ENCODE assay signal across 8 mouse cellular contexts in genomic region chr11:78037831-78038752, GRCm38 (mm10). TPM values are rescaled to one million over a fixed set of nuclear protein-coding genes. Genes with fewer than 3 reads are reported as not detected.
A peak's percentile ranks its signal among the peaks of the same experiment; 100 is the strongest.
DNase-seq lines count a peak whose midpoint lies in the region; ATAC-seq and TF ChIP-seq lines count a peak whose summit lies in the region.

Flot2 (plus strand) TSS chr11:78037931.

- H3K4me2 ChIP-seq in midbrain, postnatal 0 days (ENCODE audit: low read depth, low read length, poor library complexity, severe bottlenecking): peak within 1 kb of the TSS; percentile 59
- peak within 1 kb of the TSS; percentile 78 for H3K4me2 ChIP-seq in stomach, embryonic 14.5 days (replicated peaks; ENCODE audit: low read depth, low read length)

- 2% methylated on average over 54 of the region's 55 CpGs for WGBS in liver, adult 2 months
- under 1% methylated on average over 44 of the region's 55 CpGs for WGBS in midbrain, postnatal 0 days
- WGBS in stomach, embryonic 14.5 days: 2% methylated on average over 55 of the region's 55 CpGs

- no peaks in the 10 kb centered on the region for H3K36me3 ChIP-seq in liver, adult 2 months (ENCODE audit: control insufficient read depth, insufficient read depth, low read length)
- 0 out of 2 replicates have a peak, but pooled peaks cover 3% of the 10 kb centered on the region for H3K36me3 ChIP-seq in midbrain, postnatal 0 days (ENCODE audit: insufficient read depth, low read length)
- H3K36me3 ChIP-seq in stomach, embryonic 14.5 days (ENCODE audit: control insufficient read depth, insufficient read depth, low read length): no peaks in the 10 kb centered on the region; the same call in 1 of the 2 replicates

- H3K27ac ChIP-seq in liver, adult 2 months (replicated peaks; ENCODE audit: insufficient read depth, low read depth, low read length): peak within 1 kb of the TSS; percentile 86
- peak within 1 kb of the TSS; percentile 86 for H3K27ac ChIP-seq in midbrain, postnatal 0 days (ENCODE audit: low read depth, low read length)
- peak within 1 kb of the TSS; percentile 80; the same call in 1 of the 2 replicates for H3K27ac ChIP-seq in stomach, embryonic 14.5 days (ENCODE audit: low read length)

- H3K9me3 ChIP-seq in midbrain, postnatal 0 days (ENCODE audit: low read length): no peaks in the 10 kb centered on the region
- no peaks in the 10 kb centered on the region for H3K9me3 ChIP-seq in stomach, embryonic 14.5 days (ENCODE audit: control insufficient read depth, low read depth, low read length)

- peak within 1 kb of the TSS; percentile 93 for H3K4me3 ChIP-seq in liver, adult 2 months (ENCODE audit: insufficient read depth, low read depth, low read length)
- peak within 1 kb of the TSS; percentile 56 for H3K4me3 ChIP-seq in midbrain, postnatal 0 days (ENCODE audit: low read depth, low read length)
- peak within 1 kb of the TSS; percentile 64 for H3K4me3 ChIP-seq in stomach, embryonic 14.5 days (ENCODE audit: low read depth, low read length)

- peak; percentile 78 for ATAC-seq in midbrain, postnatal 0 days (ENCODE audit: low FRiP score)
- ATAC-seq in stomach, embryonic 14.5 days (ENCODE audit: insufficient number of reproducible peaks, insufficient read depth, low FRiP score, low read depth): peak; percentile 84

- TF ChIP-seq POLR2A in liver, adult 2 months (IDR thresholded peaks at IDR 0.05; ENCODE audit: extremely low read depth, insufficient read depth, low read length): peak; percentile 32; the same call in 1 of the 2 replicates

- peaks cover 2% of the 10 kb centered on the region; the same call in 1 of the 2 replicates for H3K79me2 ChIP-seq in liver, adult 2 months (ENCODE audit: control insufficient read depth, insufficient read depth, low read length)

- TF ChIP-seq CTCF in liver, adult 2 months (IDR thresholded peaks at IDR 0.05; ENCODE audit: low read depth, low read length): 0 out of 2 replicates have a peak, but pooled peaks have one; percentile 4
- 0 out of 2 replicates have a peak, but pooled peaks have one; percentile 20 for TF ChIP-seq CTCF in midbrain, postnatal 0 days (IDR thresholded peaks at IDR 0.05)

- peak; percentile 56 to 73 for DNase-seq in urinary bladder, adult 18-20 months (ENCODE audit: low spot score in 2 of 2)
- DNase-seq in urinary bladder, postnatal 10 days (ENCODE audit: low spot score): no peak
- peak; percentile 75 for DNase-seq in embryo, embryonic 9.5 days (ENCODE audit: extremely low spot score)
- peak; percentile 65 to 70 for DNase-seq in heart, adult 18-20 months
- peak; percentile 42 for DNase-seq in kidney, adult 11 months
- peak; percentile 66 for DNase-seq in liver, adult 2 months (ENCODE audit: extremely low read depth, low read depth, low spot score)
- DNase-seq in midbrain, postnatal 0 days (ENCODE audit: low spot score): peak; percentile 75

- peak within 1 kb of the TSS; percentile 92 for H3K9ac ChIP-seq in liver, adult 2 months (ENCODE audit: low read depth, low read length)
- H3K9ac ChIP-seq in midbrain, postnatal 0 days (replicated peaks; ENCODE audit: low read length, poor library complexity, severe bottlenecking): peak within 1 kb of the TSS; percentile 76
- peak within 1 kb of the TSS; percentile 56 for H3K9ac ChIP-seq in stomach, embryonic 14.5 days (replicated peaks; ENCODE audit: low read depth, low read length)

- peaks cover 5% of the 10 kb centered on the region for H3K4me1 ChIP-seq in liver, adult 2 months (ENCODE audit: control insufficient read depth, insufficient read depth, low read length)
- peaks cover 9% of the 10 kb centered on the region; the same call in 1 of the 2 replicates for H3K4me1 ChIP-seq in midbrain, postnatal 0 days (ENCODE audit: insufficient read depth, low read length)
- H3K4me1 ChIP-seq in stomach, embryonic 14.5 days (ENCODE audit: control insufficient read depth, insufficient read depth, low read length): peaks cover 6% of the 10 kb centered on the region; the same call in 1 of the 2 replicates

- no peaks in the 10 kb centered on the region for H3K27me3 ChIP-seq in liver, adult 2 months (ENCODE audit: control insufficient read depth, insufficient read depth, low read length)
- no peaks in the 10 kb centered on the region for H3K27me3 ChIP-seq in midbrain, postnatal 0 days (ENCODE audit: insufficient read depth, low read length)
- H3K27me3 ChIP-seq in stomach, embryonic 14.5 days (ENCODE audit: control insufficient read depth, insufficient read depth, low read length): no peaks in the 10 kb centered on the region

RNA-seq across cellular contexts. Expression of gene Flot2, which starts in this region (rescaled TPM):
- total RNA-seq in heart, adult 18-20 months (2021): 10 to 100 TPM; 54.1 to 56.0 TPM
- total RNA-seq in liver, adult 2 months (2014; rRNA removed): 19.1 and 23.0 TPM in 2 replicates
- 66.5 and 70.7 TPM in 2 replicates for polyA plus RNA-seq in liver, adult 2 months (2012; rRNA removed)
- 67.3 and 87.1 TPM in 2 replicates for total RNA-seq in midbrain, postnatal 0 days (2014; rRNA removed)
- polyA plus RNA-seq in midbrain, postnatal 0 days (2015; fragmentation: Nextera tagmentation; extraction: Ambion mirVana): 92.7 and 97.9 TPM in 2 replicates
- polyA plus RNA-seq in stomach, embryonic 14.5 days (2014; fragmentation: Nextera tagmentation; extraction: Ambion mirVana): 54.1 and 60.6 TPM in 2 replicates
